Mouse (Mus musculus): ENCODE results near the gene Duox1. TPM values are rescaled to one million over a fixed set of nuclear protein-coding genes. Genes with fewer than 3 reads are reported as not detected.

Gene Duox1
- polyA plus RNA-seq (2011; ENCODE audit: insufficient read depth, insufficient read length, low read depth, missing spikeins), result not detected in 2 replicates

- Histone ChIP-seq H3K36me3 (ENCODE audit: control insufficient read depth, insufficient read depth, low read length, poor library complexity, severe bottlenecking) (no peaks in the 10 kb centered on the region), H3K27me3 (ENCODE audit: control insufficient read depth, insufficient read depth, low read length, poor library complexity, severe bottlenecking) (0 out of 2 replicates have a peak, but pooled peaks cover 2% of the 10 kb centered on the region), H3K4me1 (ENCODE audit: control insufficient read depth, insufficient read depth, low read length) (no peaks in the 10 kb centered on the region), H3K9me3 (replicated peaks; ENCODE audit: control insufficient read depth, insufficient read depth, low read length, poor library complexity, severe bottlenecking) (no peaks in the 10 kb centered on the region), H3K27ac (ENCODE audit: insufficient read depth, low read length) (no peak within 1 kb of the TSS), H3K4me3 (ENCODE audit: low read depth, low read length) (no peak within 1 kb of the TSS), H3K9ac (ENCODE audit: low read depth, poor library complexity, severe bottlenecking) (no peak within 1 kb of the TSS)
- TF ChIP-seq CTCF (IDR thresholded peaks at IDR 0.05; ENCODE audit: low read depth, low read length) (no peak), EP300 (IDR thresholded peaks at IDR 0.05; ENCODE audit: insufficient read depth, low read depth, low read length) (no peak), POLR2A (IDR thresholded peaks at IDR 0.05; ENCODE audit: insufficient read depth, low read length) (no peak)
Observed at GRCm38 (mm10) chr2:122315372-122315771, at the start of gene Duox1. Duox1 (plus strand) TSS chr2:122315672.

DNA sequence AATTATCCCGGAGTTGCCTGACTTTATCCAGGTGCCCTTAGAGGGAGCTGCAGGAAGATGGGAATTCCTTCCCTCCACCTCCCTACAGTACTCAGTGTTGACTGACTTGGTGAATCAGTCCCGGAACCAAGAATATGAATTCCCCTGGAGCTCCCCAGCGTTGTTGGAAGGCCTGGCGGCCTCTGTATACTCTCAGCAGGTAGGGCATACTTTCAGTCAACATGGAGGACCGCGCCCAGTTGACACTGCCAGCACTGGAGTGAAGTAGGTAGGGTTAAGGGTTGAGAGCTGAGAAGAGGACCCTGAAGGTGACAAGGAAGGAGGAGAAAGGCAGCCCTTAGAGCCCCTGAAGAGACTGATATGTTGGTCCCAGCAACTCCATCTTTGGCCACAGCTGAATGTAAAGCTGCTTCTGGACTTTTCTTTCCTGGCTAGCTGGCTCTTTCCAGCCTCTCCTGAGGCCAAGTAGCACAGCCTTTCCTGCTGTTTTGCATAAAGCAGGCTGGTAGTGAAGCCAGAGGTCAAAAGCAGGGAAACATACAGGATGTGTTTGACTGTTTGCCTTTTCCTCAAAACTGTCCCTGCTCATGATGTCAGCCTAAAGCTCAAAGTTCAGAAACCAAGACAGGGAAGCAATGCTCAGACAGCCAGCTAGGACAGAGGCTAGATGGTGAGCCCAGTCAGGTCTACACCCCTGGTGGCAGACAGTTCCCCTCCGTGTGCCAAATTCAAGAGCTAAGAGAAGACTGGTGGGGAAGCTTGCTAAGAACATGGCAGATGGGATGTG lies 48.9 kb upstream of the Duox1 start:
- TF ChIP-seq CTCF (IDR thresholded peaks at IDR 0.05; ENCODE audit: low read depth, low read length) (no peak), POLR2A (IDR thresholded peaks at IDR 0.05; ENCODE audit: insufficient read depth, low read length) (no peak), EP300 (IDR thresholded peaks at IDR 0.05; ENCODE audit: insufficient read depth, low read depth, low read length) (no peak)
- Histone ChIP-seq H3K4me3 (ENCODE audit: low read depth, low read length) (no peak overlapping the region), H3K27me3 (ENCODE audit: control insufficient read depth, insufficient read depth, low read length, poor library complexity, severe bottlenecking) (no peaks in the 10 kb centered on the region), H3K4me1 (ENCODE audit: control insufficient read depth, insufficient read depth, low read length) (no peaks in the 10 kb centered on the region), H3K9ac (ENCODE audit: low read depth, poor library complexity, severe bottlenecking) (no peak overlapping the region), H3K36me3 (ENCODE audit: control insufficient read depth, insufficient read depth, low read length, poor library complexity, severe bottlenecking) (no peaks in the 10 kb centered on the region), H3K27ac (ENCODE audit: insufficient read depth, low read length) (no peak overlapping the region), H3K9me3 (replicated peaks; ENCODE audit: control insufficient read depth, insufficient read depth, low read length, poor library complexity, severe bottlenecking) (no peaks in the 10 kb centered on the region)

GRCm38 (mm10) chr2:122278769-122279168 lies 36.7 kb upstream of the Duox1 start:
- Histone ChIP-seq H3K9me3 (replicated peaks; ENCODE audit: control insufficient read depth, insufficient read depth, low read length, poor library complexity, severe bottlenecking) (no peaks in the 10 kb centered on the region), H3K27ac (ENCODE audit: insufficient read depth, low read length) (no peak overlapping the region), H3K9ac (ENCODE audit: low read depth, poor library complexity, severe bottlenecking) (no peak overlapping the region), H3K27me3 (ENCODE audit: control insufficient read depth, insufficient read depth, low read length, poor library complexity, severe bottlenecking) (no peaks in the 10 kb centered on the region), H3K4me1 (ENCODE audit: control insufficient read depth, insufficient read depth, low read length) (no peaks in the 10 kb centered on the region), H3K36me3 (ENCODE audit: control insufficient read depth, insufficient read depth, low read length, poor library complexity, severe bottlenecking) (no peaks in the 10 kb centered on the region), H3K4me3 (ENCODE audit: low read depth, low read length) (no peak overlapping the region)
- TF ChIP-seq CTCF (IDR thresholded peaks at IDR 0.05; ENCODE audit: low read depth, low read length) (no peak), POLR2A (IDR thresholded peaks at IDR 0.05; ENCODE audit: insufficient read depth, low read length) (no peak)

DNA sequence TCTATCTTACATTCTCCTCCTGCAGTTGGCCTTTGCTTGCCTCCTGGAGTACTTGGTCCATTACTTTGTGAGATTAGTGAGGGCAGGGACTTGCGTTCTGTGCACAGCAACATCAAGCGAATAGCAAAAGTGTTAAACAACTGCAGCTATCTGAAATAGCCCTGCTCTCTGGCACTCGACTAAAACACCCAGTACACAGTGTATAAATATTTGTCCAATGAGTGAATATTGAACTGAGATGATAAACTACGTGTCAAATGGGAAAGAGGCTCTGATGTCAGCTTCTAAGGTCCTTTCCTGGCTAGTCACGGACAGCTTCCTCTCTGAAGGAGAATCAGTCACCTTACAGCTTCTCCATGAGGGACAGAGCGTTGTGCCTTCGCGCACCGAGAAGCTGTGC lies 31.4 kb upstream of the Duox1 start:
- Histone ChIP-seq H3K27ac (ENCODE audit: insufficient read depth, low read length) (no peak overlapping the region), H3K4me3 (ENCODE audit: low read depth, low read length) (no peak overlapping the region), H3K4me1 (ENCODE audit: control insufficient read depth, insufficient read depth, low read length) (no peaks in the 10 kb centered on the region), H3K27me3 (ENCODE audit: control insufficient read depth, insufficient read depth, low read length, poor library complexity, severe bottlenecking) (no peaks in the 10 kb centered on the region), H3K9me3 (replicated peaks; ENCODE audit: control insufficient read depth, insufficient read depth, low read length, poor library complexity, severe bottlenecking) (no peaks in the 10 kb centered on the region), H3K9ac (ENCODE audit: low read depth, poor library complexity, severe bottlenecking) (no peak overlapping the region), H3K36me3 (ENCODE audit: control insufficient read depth, insufficient read depth, low read length, poor library complexity, severe bottlenecking) (no peaks in the 10 kb centered on the region)
- TF ChIP-seq POLR2A (IDR thresholded peaks at IDR 0.05; ENCODE audit: insufficient read depth, low read length) (no peak), CTCF (IDR thresholded peaks at IDR 0.05; ENCODE audit: low read depth, low read length) (no peak), EP300 (IDR thresholded peaks at IDR 0.05; ENCODE audit: insufficient read depth, low read depth, low read length) (no peak)

GRCm38 (mm10) chr2:122286137-122286536 lies 29.3 kb upstream of the Duox1 start:
- no peak overlapping the region for H3K4me3 ChIP-seq (ENCODE audit: low read depth, low read length)
- no peaks in the 10 kb centered on the region for H3K4me1 ChIP-seq (ENCODE audit: control insufficient read depth, insufficient read depth, low read length)
- no peak overlapping the region for H3K27ac ChIP-seq (ENCODE audit: insufficient read depth, low read length)
- no peaks in the 10 kb centered on the region for H3K9me3 ChIP-seq (replicated peaks; ENCODE audit: control insufficient read depth, insufficient read depth, low read length, poor library complexity, severe bottlenecking)
- no peaks in the 10 kb centered on the region for H3K36me3 ChIP-seq (ENCODE audit: control insufficient read depth, insufficient read depth, low read length, poor library complexity, severe bottlenecking)
- no peaks in the 10 kb centered on the region for H3K27me3 ChIP-seq (ENCODE audit: control insufficient read depth, insufficient read depth, low read length, poor library complexity, severe bottlenecking)
- TF ChIP-seq CTCF (IDR thresholded peaks at IDR 0.05; ENCODE audit: low read depth, low read length), result no peak
- TF ChIP-seq EP300 (IDR thresholded peaks at IDR 0.05; ENCODE audit: insufficient read depth, low read depth, low read length), result 0 out of 2 replicates have a peak, but pooled peaks have one; percentile 17
- H3K9ac ChIP-seq (ENCODE audit: low read depth, poor library complexity, severe bottlenecking), result no peak overlapping the region

GRCm38 (mm10) chr2:122294916-122295315 lies 20.6 kb upstream of the Duox1 start:
- peaks cover 15% of the 10 kb centered on the region; the same call in 1 of the 2 replicates for H3K27me3 ChIP-seq (ENCODE audit: control insufficient read depth, insufficient read depth, low read length, poor library complexity, severe bottlenecking)
- no peak overlapping the region for H3K9ac ChIP-seq (ENCODE audit: low read depth, poor library complexity, severe bottlenecking)
- TF ChIP-seq CTCF (IDR thresholded peaks at IDR 0.05; ENCODE audit: low read depth, low read length) (peak; percentile 20), EP300 (IDR thresholded peaks at IDR 0.05; ENCODE audit: insufficient read depth, low read depth, low read length) (no peak)
- no peaks in the 10 kb centered on the region for H3K9me3 ChIP-seq (replicated peaks; ENCODE audit: control insufficient read depth, insufficient read depth, low read length, poor library complexity, severe bottlenecking)
- no peak overlapping the region for H3K4me3 ChIP-seq (ENCODE audit: low read depth, low read length)
- H3K4me1 ChIP-seq (ENCODE audit: control insufficient read depth, insufficient read depth, low read length), result no peaks in the 10 kb centered on the region
- H3K27ac ChIP-seq (ENCODE audit: insufficient read depth, low read length), result no peak overlapping the region
- H3K36me3 ChIP-seq (ENCODE audit: control insufficient read depth, insufficient read depth, low read length, poor library complexity, severe bottlenecking), result no peaks in the 10 kb centered on the region

All from ES-Bruce4 (cell line).